Mouse (Mus musculus): ENCODE measurements at regions not wholly inside any gene's neighbourhood (a gene's known extent, or its start where the extent isn't known, plus 50 kb on each side); places are given as distances from the start of the nearest gene placed in this dataset.

GRCm38 (mm10) chrX:12344805-12345555 is 184.8 kb upstream of the Bcor start:
- no peak overlapping the region for H3K27ac ChIP-seq
- no peaks in the 10 kb centered on the region for H3K9me3 ChIP-seq (replicated peaks)
- H3K9ac ChIP-seq: no peak overlapping the region
- no peak overlapping the region for H3K4me2 ChIP-seq (replicated peaks)
- 87% methylated on average over 12 of the region's 12 CpGs for WGBS
- ATAC-seq (ENCODE audit: low FRiP score): no peak
- H3K4me1 ChIP-seq: no peaks in the 10 kb centered on the region
- H3K36me3 ChIP-seq: no peaks in the 10 kb centered on the region
- peaks cover 6% of the 10 kb centered on the region; the same call in 1 of the 2 replicates for H3K27me3 ChIP-seq
- no peak overlapping the region for H3K4me3 ChIP-seq

DNA sequence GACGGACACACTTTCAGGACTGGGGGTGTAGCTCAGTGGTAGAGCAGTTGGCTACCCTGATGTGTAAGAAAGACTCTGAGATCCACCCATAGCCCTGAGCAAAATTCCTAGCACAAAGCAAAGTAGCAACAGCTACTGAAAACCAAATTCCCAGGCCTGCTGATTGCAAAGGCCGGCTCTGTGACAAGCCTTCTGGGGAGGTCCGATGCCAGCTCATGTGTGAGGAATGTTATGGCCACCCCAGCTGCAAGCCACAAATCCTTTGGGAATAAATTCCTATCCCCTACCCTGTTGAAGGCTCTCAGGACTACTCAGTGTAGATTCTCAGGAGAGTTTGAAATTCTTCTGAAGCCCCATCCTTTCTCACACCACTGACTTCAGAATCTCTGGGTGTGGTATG is 186.7 kb upstream of the Bcor start:
- Histone ChIP-seq H3K27ac (no peak overlapping the region), H3K9me3 (replicated peaks) (no peaks in the 10 kb centered on the region), H3K9ac (no peak overlapping the region), H3K4me1 (no peaks in the 10 kb centered on the region), H3K4me3 (no peak overlapping the region), H3K27me3 (peaks cover 5% of the 10 kb centered on the region; the same call in 1 of the 2 replicates), H3K36me3 (no peaks in the 10 kb centered on the region), H3K4me2 (replicated peaks) (no peak overlapping the region)
- WGBS: 87% methylated on average over 3 of the region's 3 CpGs
- ATAC-seq (ENCODE audit: low FRiP score): no peak

- Histone ChIP-seq H3K4me1 (no peaks in the 10 kb centered on the region), H3K36me3 (no peaks in the 10 kb centered on the region), H3K27ac (no peak overlapping the region), H3K9me3 (replicated peaks) (no peaks in the 10 kb centered on the region), H3K9ac (no peak overlapping the region), H3K4me3 (no peak overlapping the region), H3K27me3 (peaks cover 8% of the 10 kb centered on the region; the same call in 1 of the 2 replicates), H3K4me2 (replicated peaks) (no peak overlapping the region)
- 42% methylated on average over 8 of the region's 8 CpGs for WGBS
- ATAC-seq (ENCODE audit: low FRiP score): no peak
Measured at GRCm38 (mm10) chrX:12348117-12348516, 188.0 kb upstream of the Bcor start.

- no peaks in the 10 kb centered on the region for H3K4me1 ChIP-seq
- peaks cover 17% of the 10 kb centered on the region; the same call in 1 of the 2 replicates for H3K27me3 ChIP-seq
- H3K36me3 ChIP-seq: no peaks in the 10 kb centered on the region
- no peak overlapping the region for H3K4me2 ChIP-seq (replicated peaks)
- 90% methylated on average over 2 of the region's 2 CpGs for WGBS
- no peak for ATAC-seq (ENCODE audit: low FRiP score)
- H3K27ac ChIP-seq: no peak overlapping the region
- no peaks in the 10 kb centered on the region for H3K9me3 ChIP-seq (replicated peaks)
- H3K4me3 ChIP-seq: no peak overlapping the region
- H3K9ac ChIP-seq: no peak overlapping the region
Measured at GRCm38 (mm10) chrX:12354875-12355274, 194.7 kb upstream of the Bcor start.

- H3K4me2 ChIP-seq (replicated peaks): no peak overlapping the region
- 64% methylated on average over 1 of the region's 1 CpGs for WGBS
- peaks cover 12% of the 10 kb centered on the region; the same call in 1 of the 2 replicates for H3K27me3 ChIP-seq
- ATAC-seq (ENCODE audit: low FRiP score): no peak
- H3K9ac ChIP-seq: no peak overlapping the region
- no peaks in the 10 kb centered on the region for H3K36me3 ChIP-seq
- no peak overlapping the region for H3K4me3 ChIP-seq
- no peaks in the 10 kb centered on the region for H3K4me1 ChIP-seq
- no peaks in the 10 kb centered on the region for H3K9me3 ChIP-seq (replicated peaks)
- no peak overlapping the region for H3K27ac ChIP-seq
Measured at GRCm38 (mm10) chrX:12358026-12358425, 197.9 kb upstream of the Bcor start.

DNA sequence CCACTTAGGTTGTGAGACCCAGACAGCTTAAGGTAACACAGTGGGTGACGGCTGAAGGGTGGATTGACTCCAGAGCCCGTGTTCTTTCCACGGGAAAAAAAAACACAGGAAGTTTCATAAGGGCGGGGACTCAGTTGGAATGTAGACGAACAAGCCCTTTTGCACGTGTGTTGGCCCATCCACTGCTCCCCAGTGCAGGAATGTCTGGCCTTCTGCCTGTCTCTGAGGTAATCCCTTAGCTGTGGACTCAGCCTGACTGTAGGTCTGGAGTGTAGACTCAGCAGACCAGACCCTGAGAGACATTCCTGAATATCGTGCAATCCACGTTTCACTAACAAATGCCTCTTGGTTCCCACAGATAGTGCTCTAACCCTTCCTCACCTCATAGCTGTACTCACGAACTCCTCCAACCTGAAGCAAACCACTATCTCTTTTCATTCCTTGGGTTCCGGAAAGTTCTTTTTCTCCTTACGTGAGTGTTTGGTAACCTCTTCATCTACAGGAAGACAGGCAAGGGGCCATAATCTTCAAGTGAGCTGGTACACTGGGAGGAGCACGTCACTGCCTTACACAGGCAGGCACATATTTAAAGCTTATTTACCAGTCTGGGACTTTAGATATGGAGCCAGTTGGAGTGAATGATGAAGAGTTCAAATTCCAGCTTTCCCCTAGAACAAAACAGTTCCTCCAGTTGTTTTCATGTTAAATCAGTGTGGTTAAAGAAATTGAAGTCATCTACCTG is 205.6 kb upstream of the Bcor start:
- Histone ChIP-seq H3K27ac (no peak overlapping the region), H3K36me3 (no peaks in the 10 kb centered on the region)
- WGBS: 81% methylated on average over 12 of the region's 12 CpGs

DNA sequence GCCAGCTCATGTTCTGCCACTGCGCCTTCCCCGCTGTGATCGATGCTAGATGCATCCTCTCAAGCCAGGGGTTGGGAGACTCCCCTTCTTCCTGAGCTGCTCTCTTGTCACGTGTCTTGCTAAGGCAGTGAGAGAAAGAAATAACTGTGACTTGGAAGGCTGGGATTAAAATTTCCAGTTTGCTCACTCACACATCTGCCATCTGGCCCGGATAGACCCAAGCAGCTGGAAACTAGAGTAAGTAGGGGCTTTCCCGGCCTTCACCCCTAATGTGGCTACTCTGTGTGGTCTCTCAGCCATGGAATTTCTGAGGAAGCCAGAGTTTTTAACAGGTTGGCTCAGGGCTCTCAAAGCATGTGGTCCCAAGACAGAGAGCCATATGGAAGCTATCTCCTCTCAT is 206.6 kb upstream of the Bcor start:
- no peak overlapping the region for H3K4me3 ChIP-seq
- no peak for ATAC-seq (ENCODE audit: low FRiP score)
- H3K27me3 ChIP-seq: peaks cover 4% of the 10 kb centered on the region
- no peak overlapping the region for H3K4me2 ChIP-seq (replicated peaks)
- no peaks in the 10 kb centered on the region for H3K36me3 ChIP-seq
- H3K27ac ChIP-seq: no peak overlapping the region
- no peaks in the 10 kb centered on the region for H3K4me1 ChIP-seq
- H3K9me3 ChIP-seq (replicated peaks): no peaks in the 10 kb centered on the region
- WGBS: 74% methylated on average over 6 of the region's 6 CpGs
- H3K9ac ChIP-seq: no peak overlapping the region

More for the DNA sequence above, 205.6 kb upstream of the Bcor start:
- H3K4me1 ChIP-seq: no peaks in the 10 kb centered on the region
- no peak for ATAC-seq (ENCODE audit: low FRiP score)
- H3K27me3 ChIP-seq: peaks cover 4% of the 10 kb centered on the region
- H3K9ac ChIP-seq: no peak overlapping the region
- no peak overlapping the region for H3K4me3 ChIP-seq
- H3K4me2 ChIP-seq (replicated peaks): no peak overlapping the region
- H3K9me3 ChIP-seq (replicated peaks): no peaks in the 10 kb centered on the region

DNA sequence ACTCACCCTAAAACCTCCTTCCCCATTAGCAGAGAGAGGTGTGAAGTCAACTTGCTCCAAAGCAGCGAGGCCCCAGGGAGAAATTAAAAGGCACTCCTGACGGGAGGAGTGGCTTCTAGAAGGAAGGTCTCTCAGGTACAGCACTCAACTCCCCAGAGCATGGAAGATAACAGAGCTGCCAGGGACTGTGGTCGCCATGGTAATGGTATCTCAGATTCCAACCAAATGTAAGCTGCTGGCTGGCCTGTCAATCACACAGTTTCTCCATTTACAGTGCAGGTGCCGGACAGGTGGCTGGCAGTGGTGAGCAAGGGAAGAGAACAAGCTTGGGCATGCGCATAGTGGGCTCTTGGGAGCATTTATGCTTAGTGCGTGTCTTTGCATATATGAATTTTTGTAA is 213.5 kb upstream of the Bcor start:
- Histone ChIP-seq H3K27ac (no peak overlapping the region), H3K9ac (no peak overlapping the region), H3K9me3 (replicated peaks) (no peaks in the 10 kb centered on the region), H3K36me3 (no peaks in the 10 kb centered on the region), H3K4me1 (no peaks in the 10 kb centered on the region; the same call in 1 of the 2 replicates), H3K4me2 (replicated peaks) (no peak overlapping the region), H3K4me3 (no peak overlapping the region), H3K27me3 (peaks cover 13% of the 10 kb centered on the region)
- ATAC-seq (ENCODE audit: low FRiP score): no peak
- WGBS: 70% methylated on average over 6 of the region's 6 CpGs

DNA sequence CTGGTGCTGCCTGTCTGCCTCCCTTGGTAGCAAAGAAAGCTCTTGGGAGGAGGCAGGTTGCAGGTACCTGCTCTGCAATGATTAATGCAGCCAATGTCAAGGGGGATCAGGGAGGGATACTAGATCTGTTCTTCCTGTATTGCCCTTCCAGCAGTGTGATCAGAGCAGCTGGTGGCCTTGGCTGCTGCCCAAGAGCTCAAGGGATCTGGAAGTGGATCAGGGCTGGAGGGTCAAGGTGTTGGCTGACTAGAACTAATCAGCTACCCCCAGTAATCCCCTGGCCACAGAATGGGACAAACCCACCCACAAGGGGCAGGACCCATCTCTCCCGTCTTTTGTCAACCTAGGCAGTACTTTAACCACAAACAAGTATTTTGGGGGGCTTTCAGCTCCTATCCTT is 211.8 kb upstream of the Atp6ap2 start:
- no peak overlapping the region for H3K4me2 ChIP-seq (replicated peaks)
- H3K9me3 ChIP-seq (replicated peaks): no peaks in the 10 kb centered on the region
- no peak for ATAC-seq (ENCODE audit: low FRiP score)
- WGBS: 43% methylated on average over 1 of the region's 1 CpGs
- no peak overlapping the region for H3K27ac ChIP-seq
- no peak overlapping the region for H3K4me3 ChIP-seq
- no peak overlapping the region for H3K9ac ChIP-seq
- H3K4me1 ChIP-seq: no peaks in the 10 kb centered on the region; the same call in 1 of the 2 replicates
- peaks cover 13% of the 10 kb centered on the region for H3K27me3 ChIP-seq
- no peaks in the 10 kb centered on the region for H3K36me3 ChIP-seq

DNA sequence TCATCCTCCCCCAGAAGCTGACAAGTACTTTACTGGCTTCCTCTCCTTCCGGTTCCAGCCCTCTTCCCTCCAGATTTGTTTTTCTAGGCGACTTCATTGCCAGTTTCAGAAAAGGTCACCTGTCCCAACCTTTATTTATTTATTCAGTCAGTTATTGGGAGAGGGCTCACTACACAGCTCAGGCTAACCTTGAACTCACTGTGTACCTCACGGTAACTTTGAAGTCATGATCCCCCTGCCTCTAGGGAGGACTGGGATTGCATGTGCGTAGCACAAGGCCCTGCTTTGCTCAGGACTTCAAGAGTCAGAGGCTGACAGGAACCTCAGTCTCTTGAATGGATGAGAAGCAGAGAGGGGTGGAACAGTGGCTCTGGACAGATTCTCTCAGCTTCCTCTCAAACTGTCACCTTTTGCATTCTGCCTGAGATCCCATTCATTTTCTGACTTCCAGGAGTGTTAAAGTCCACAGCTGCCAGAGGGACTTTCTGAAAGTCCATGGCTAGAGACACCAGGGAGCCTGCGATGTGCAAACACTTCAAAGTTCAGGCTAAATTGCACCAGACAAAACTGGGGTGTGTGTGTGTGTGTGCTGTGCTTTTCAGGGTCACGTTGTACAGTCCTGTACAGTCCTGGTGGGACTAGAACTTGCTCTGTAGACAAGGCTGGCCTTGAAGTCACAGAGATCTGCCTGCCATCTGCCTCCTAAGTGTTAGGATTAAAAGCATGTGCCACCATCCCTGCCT is 211.2 kb upstream of the Atp6ap2 start:
- H3K9ac ChIP-seq: no peak overlapping the region
- no peak overlapping the region for H3K4me2 ChIP-seq (replicated peaks)
- ATAC-seq (ENCODE audit: low FRiP score): no peak
- H3K27ac ChIP-seq: no peak overlapping the region
- no peak overlapping the region for H3K4me3 ChIP-seq
- no peaks in the 10 kb centered on the region; the same call in 1 of the 2 replicates for H3K4me1 ChIP-seq
- H3K36me3 ChIP-seq: no peaks in the 10 kb centered on the region
- no peaks in the 10 kb centered on the region for H3K9me3 ChIP-seq (replicated peaks)
- 71% methylated on average over 6 of the region's 6 CpGs for WGBS
- H3K27me3 ChIP-seq: peaks cover 18% of the 10 kb centered on the region

- Histone ChIP-seq H3K36me3 (no peaks in the 10 kb centered on the region), H3K4me2 (replicated peaks) (no peak overlapping the region), H3K27me3 (peaks cover 18% of the 10 kb centered on the region), H3K27ac (no peak overlapping the region), H3K4me1 (no peaks in the 10 kb centered on the region; the same call in 1 of the 2 replicates), H3K4me3 (no peak overlapping the region), H3K9me3 (replicated peaks) (no peaks in the 10 kb centered on the region), H3K9ac (no peak overlapping the region)
- 85% methylated on average over 7 of the region's 7 CpGs for WGBS
- no peak for ATAC-seq (ENCODE audit: low FRiP score)
Measured at GRCm38 (mm10) chrX:12377441-12377840, 210.2 kb upstream of the Atp6ap2 start.

- no peak for ATAC-seq (ENCODE audit: low FRiP score)
- H3K4me1 ChIP-seq: no peaks in the 10 kb centered on the region
- H3K9ac ChIP-seq: no peak overlapping the region
- no peaks in the 10 kb centered on the region for H3K9me3 ChIP-seq (replicated peaks)
- H3K4me3 ChIP-seq: no peak overlapping the region
- H3K4me2 ChIP-seq (replicated peaks): no peak overlapping the region
- H3K36me3 ChIP-seq: no peaks in the 10 kb centered on the region
- no peak overlapping the region for H3K27ac ChIP-seq
- WGBS: 71% methylated on average over 7 of the region's 7 CpGs
- H3K27me3 ChIP-seq: 0 out of 2 replicates have a peak, but pooled peaks cover 5% of the 10 kb centered on the region
Measured at GRCm38 (mm10) chrX:12392145-12392825, 195.3 kb upstream of the Atp6ap2 start.

Data from hindbrain, embryonic 12.5 days (tissue).